Mouse (Mus musculus) cerebellum, postnatal 4 days (tissue): Measurements from ENCODE around the gene Rhbdd2.
"Not testable (repeated sequence)": the region's sequence is repeated elsewhere in the genome, so short reads cannot be mapped to it uniquely, and the experiment has no call there.

Experiments
- DNase-seq, 2 experiments: peaks; one replicate each; pipeline ENCODE4 v3.0.0; 2022; ENCODE audit warnings: low spot score in 2 of 2, mixed read lengths in 1 of 2

Rhbdd2 gene

GRCm38 (mm10) chr5:135632117-135632796, at the start of gene Rhbdd2:
Gene Rhbdd2 (plus strand): TSS chr5:135632618.
- DNase-seq = peak; percentile 94 to 98

GRCm38 (mm10) chr5:135585691-135586090, 46.7 kb upstream of the Rhbdd2 start:
- no peak for DNase-seq

GRCm38 (mm10) chr5:135587764-135588163, 44.7 kb upstream of the Rhbdd2 start:
- no peak for DNase-seq

GRCm38 (mm10) chr5:135589996-135590784, 42.2 kb upstream of the Rhbdd2 start:
- no peak for DNase-seq

- DNase-seq = not testable (repeated sequence)
These were observed 27.8 kb upstream of the Rhbdd2 start for GRCm38 (mm10) chr5:135604643-135605042.

DNA sequence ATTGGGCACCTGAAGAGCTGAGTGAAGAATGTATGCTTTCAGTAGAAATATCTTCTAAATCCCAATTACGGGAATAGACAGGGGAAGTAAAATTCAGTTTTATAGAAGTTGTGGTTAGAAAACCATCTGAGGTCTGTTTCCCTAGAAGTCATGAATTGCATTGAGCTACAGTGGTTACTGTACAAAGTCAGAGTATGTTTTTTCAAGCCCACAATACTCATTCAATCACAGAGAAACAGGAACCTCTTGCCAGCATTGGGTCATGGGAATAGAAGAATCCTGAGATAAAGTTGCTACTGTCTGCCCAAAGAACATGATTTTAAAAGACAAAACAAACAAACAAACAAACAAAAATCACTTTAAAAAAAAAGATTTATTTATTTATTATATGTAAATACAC, 25.7 kb upstream of the Rhbdd2 start:
- not testable (repeated sequence) for DNase-seq

- DNase-seq = no peak
These were observed 24.8 kb upstream of the Rhbdd2 start for GRCm38 (mm10) chr5:135607581-135607980.

- no peak for DNase-seq
These were observed 22.6 kb upstream of the Rhbdd2 start for GRCm38 (mm10) chr5:135609794-135610193.

DNA sequence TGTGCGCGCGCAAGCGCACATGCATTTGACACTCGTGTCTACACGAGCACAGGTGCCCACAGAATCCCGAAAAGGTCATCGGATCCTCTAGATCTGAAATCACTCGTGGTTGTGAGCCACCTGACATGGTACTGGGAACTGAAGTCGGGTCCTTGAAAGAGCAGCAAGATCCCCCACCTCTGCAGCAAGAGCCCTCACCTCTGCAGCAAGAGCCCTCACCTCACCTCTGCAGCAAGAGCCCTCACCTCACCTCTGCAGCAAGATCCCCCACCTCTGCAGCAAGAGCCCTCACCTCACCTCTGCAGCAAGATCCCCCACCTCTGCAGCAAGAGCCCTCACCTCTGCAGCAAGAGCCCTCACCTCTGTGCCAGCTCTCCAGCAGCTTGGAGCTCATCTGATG, 12.7 kb upstream of the Rhbdd2 start:
- DNase-seq = not testable (repeated sequence)

DNA sequence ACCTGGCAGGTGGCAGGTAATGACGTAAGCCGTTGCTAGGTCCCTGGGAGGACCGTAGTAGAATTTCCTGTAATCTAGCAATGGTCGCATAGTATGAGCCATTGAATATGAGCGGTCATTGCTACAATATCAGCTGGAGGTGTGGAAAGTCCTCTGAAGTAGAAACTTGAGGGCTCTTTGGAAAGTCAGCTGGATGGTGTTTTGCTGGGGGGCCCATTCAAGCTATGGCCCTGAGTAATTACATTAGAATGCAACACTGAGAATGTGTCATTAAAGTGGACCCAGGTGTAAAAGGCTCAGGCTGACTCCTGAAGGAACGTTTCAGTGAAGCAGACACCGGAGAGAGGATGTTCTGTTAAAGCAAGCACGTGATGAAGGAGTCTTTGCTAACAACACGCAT, 11.9 kb upstream of the Rhbdd2 start:
- no peak for DNase-seq

DNA sequence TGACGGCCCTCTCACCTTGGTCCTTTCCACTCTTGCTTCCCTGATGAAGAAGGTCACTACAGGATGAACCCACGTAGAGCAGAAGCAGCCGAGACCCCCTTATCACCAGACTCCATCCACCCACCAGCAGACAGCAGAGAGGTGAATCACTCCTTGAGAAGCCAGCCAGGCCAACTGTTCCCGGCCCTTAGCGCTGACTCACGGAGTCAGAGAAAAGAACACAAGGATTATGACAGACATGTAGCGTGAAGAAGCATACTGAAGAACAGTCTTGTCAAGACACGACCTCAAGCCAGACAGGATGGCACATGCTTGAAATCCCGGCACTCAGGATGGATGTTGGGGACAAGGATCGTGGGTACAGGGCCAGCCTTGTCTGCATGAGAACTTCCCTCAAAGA, 10.7 kb upstream of the Rhbdd2 start:
- no peak for DNase-seq

GRCm38 (mm10) chr5:135623006-135623563, 9.3 kb upstream of the Rhbdd2 start:
- no peak for DNase-seq

DNA sequence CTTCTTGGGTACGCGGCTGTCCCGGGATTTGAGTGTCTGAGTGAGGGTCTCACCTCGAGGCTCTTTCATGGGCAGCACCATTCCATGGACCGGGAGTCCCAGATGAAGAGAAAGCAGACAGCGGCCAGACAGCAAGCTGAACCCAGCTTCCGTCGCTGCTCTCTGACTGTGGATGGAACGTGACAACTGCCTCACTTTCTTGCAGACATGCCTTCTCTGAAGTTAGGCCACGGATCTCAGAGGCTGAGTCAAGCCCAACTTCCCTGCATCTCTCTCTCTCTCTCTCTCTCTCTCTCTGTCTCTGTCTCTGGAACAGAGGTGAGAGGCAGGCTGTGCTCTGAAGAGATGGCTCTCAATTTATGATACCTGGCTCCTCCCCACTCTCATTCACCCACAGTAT, 3.5 kb upstream of the Rhbdd2 start:
- peak in 1 of 2 experiments; percentile 9 for DNase-seq

- DNase-seq = no peak
These were observed 3.0 kb upstream of the Rhbdd2 start for GRCm38 (mm10) chr5:135629401-135629800.

- peak in 1 of 2 experiments; percentile 61 for DNase-seq
These were observed 1.8 kb upstream of the Rhbdd2 start for GRCm38 (mm10) chr5:135630598-135630997.

- DNase-seq = no peak
These were observed 353 bp downstream of the Rhbdd2 start for GRCm38 (mm10) chr5:135632797-135633144.

GRCm38 (mm10) chr5:135639760-135640458, 7.5 kb downstream of the Rhbdd2 start:
- peak in 1 of 2 experiments; percentile 14 for DNase-seq

DNA sequence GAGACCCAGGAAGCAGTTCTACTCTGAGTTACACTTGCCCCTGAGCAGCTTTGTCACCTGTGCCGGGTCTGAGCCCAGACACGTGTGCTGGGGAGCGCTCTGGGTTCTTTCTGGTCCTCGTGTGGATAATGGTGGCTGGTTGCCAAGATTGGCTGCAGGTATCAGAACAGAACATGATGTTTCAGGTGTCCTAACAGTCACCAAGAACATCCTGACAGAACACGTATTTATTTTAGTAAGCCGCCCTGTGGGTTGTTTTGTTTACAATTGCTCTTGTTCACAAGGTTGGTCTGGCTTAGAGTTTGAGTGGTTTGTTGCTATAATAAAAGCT, 8.0 kb downstream of the Rhbdd2 start:
- no peak for DNase-seq

- DNase-seq = no peak
These were observed 8.6 kb downstream of the Rhbdd2 start for GRCm38 (mm10) chr5:135641028-135641427.

- no peak for DNase-seq
These were observed 10.5 kb downstream of the Rhbdd2 start for GRCm38 (mm10) chr5:135642686-135643551.

- no peak for DNase-seq
These were observed 11.1 kb downstream of the Rhbdd2 start for GRCm38 (mm10) chr5:135643552-135643842.

- DNase-seq = no peak
These were observed 11.5 kb downstream of the Rhbdd2 start for GRCm38 (mm10) chr5:135643869-135644268.
